Mouse (Mus musculus) embryo, embryonic 11 days (tissue): ENCODE data around the gene Ajap1.
A peak's percentile ranks its signal among the peaks of the same experiment; 100 is the strongest.

Experiments used
- DNase-seq: peaks from one replicate; pipeline ENCODE4 v3.0.0-alpha.2; 2015

The Ajap1 gene

DNA sequence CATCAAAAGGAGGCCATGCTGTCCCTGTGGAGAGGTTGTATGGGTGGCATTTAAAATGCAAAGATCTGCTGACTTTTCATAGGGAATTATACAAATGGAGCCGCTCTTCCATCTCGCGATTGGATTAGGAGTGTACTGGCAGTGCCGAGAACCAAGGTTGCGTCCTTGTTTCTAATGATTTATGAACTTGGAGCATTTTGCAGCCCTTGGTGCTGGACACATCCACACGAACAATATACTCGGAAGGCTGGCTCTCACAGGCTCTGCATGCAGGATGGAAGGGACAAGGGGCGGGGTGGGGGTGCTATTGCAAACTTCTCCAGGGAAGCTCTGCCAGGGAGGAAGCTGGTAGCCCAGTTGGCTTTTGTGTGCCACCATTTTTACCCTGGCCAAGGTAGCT is 31.1 kb downstream of the Ajap1 start:
- no peak for DNase-seq

DNA sequence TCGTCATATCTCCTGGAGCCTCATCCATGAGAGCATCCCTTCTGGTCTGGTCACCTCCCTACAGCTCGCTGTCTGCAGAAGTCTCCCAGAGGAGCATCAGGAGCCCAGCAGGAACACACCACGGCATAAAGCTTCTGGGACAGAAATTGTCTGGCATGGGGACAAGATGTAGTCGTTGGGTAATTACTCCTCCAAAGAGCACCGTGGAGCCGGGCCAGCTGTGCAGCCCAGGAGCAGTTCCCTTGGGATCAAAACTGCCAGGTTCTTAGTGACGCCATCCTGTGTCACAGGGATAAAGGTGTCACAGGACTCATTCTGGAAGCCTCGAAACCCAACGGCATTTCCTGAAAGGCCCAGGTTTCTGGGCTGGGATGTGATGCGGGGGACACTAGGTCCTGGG is 40.1 kb downstream of the Ajap1 start:
- DNase-seq: no peak

GRCm38 (mm10) chr4:153439868-153440267 is 42.7 kb downstream of the Ajap1 start:
- no peak for DNase-seq

- DNase-seq: no peak
These were observed 43.6 kb downstream of the Ajap1 start for GRCm38 (mm10) chr4:153439031-153439430.

DNA sequence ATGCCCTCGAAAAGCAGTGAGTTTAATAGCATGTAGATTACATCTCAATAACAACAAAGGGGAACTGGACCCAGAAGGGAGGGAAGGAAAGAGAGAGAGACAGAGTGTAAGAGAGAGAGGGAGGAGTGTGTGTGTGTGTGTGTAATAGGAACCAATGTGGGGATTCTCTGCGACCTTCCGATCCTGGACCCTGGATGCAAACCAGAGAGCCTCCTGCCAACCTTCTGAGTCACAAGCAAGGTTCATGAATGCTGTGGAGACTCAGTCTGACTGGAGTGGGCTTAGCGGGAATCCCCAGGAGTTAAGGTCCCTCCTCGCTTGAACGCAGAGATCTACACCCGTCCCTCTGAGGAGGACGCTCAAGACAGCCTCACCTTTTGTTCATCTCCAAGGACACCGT is 45.4 kb downstream of the Ajap1 start:
- no peak for DNase-seq

DNA sequence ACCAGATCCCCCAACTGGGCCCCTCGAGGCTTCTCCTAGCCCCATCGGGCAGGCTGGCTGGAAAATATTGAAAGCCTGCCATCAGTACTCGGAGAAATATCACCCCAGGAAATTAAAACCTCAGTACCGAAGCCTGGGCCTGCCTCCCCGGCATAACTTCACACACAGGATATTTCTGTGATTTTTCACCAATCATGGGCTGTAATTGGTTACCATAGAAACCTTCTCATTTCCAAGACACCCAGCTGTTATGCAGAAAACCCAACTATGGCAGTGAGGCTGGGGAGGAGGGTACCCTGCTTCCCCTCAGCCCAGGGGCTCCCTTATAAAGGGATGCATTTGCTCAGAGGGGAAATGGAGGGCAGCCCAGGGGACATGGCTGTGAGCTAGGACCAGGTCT is 46.7 kb downstream of the Ajap1 start:
- no peak for DNase-seq

GRCm38 (mm10) chr4:153429971-153430370 is 52.6 kb downstream of the Ajap1 start:
- DNase-seq: peak; percentile 59

- no peak for DNase-seq
These were observed 56.5 kb downstream of the Ajap1 start for GRCm38 (mm10) chr4:153425961-153426656.

GRCm38 (mm10) chr4:153424324-153424723 is 58.3 kb downstream of the Ajap1 start:
- no peak for DNase-seq

- DNase-seq: peak; percentile 67
These were observed 64.7 kb downstream of the Ajap1 start for GRCm38 (mm10) chr4:153417926-153418325.

- DNase-seq: peak; percentile 77
These were observed 65.3 kb downstream of the Ajap1 start for GRCm38 (mm10) chr4:153417164-153417896.

DNA sequence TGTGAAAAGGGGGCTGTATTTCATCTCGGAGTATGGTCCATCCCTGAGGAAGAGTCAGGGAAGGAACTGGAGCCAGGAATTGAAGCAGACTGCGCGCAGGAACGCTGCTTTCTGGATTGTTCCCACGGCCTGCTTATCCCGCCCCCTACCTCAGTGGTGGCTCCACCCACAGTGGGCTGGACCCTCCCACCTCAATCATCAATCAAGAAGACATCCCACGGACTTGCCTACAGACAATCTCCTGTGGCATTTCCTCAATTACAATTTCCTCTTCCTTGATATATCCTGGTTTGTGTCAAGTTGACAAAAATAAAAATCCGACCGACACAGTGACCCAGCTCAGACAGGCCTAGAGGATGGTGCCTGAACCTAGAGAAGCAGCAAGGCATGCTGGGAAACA is 66.5 kb downstream of the Ajap1 start:
- no peak for DNase-seq

- no peak for DNase-seq
These were observed 84.2 kb downstream of the Ajap1 start for GRCm38 (mm10) chr4:153398421-153398820.

DNA sequence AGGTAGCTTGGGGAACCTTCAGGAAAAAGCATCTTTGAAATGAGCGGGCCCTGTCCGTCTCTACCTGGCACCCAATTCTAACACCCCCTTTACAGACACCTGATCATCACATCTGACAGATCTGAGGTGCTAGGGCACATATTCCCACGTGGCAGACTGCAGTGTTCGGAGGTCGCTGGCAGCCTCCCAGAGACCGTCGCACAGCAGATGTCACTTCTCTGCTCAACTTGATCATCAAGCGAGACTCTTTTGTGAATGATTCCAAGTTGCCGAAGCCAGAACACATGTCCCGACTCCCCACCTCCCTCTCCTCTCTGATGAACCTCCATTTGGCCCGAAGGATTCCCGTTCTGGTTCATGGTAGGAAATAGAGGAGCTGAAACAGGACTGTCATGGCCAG is 95.1 kb downstream of the Ajap1 start:
- no peak for DNase-seq

DNA sequence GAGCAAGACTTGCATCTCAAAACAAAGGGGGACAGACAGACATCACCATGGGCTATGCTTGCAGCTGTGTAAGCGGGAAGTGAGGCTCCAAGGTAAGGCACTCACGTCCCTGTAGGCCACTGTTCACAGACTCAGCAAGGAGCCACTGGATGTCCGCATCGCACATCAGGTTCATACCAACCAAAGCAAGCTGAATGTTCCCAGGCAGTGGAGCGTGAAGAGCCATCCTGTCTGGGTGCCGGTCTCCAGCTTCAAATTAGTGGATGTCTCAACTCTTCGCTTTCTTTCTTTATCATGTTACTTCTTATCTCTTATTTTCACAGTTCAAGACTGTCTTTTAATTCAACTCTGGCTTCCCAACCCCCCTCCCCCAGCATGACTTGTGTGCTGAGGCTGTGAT is 101.2 kb downstream of the Ajap1 start:
- no peak for DNase-seq

- DNase-seq: no peak
These were observed 101.7 kb downstream of the Ajap1 start for GRCm38 (mm10) chr4:153380885-153381284.

DNA sequence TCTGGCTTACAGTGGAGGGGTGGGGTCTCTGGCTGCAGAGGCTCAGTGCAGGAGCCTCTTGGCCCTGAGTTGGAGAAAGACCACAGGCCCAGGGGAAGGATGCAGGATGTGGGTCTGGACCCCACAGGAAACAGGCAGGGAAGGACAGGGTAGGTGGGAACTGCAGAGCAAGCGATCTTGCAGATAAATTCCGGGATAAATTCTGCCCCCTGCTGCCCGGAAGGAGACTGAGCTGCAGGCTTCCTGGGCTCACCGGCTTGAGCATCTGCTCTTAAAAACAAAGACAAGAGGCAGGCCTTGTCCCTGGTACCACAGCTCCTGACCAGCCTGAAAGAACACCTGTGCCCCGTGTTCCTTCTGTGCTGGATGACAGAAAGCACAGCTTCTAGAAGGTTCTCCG is 104.6 kb downstream of the Ajap1 start:
- DNase-seq: peak; percentile 72

DNA sequence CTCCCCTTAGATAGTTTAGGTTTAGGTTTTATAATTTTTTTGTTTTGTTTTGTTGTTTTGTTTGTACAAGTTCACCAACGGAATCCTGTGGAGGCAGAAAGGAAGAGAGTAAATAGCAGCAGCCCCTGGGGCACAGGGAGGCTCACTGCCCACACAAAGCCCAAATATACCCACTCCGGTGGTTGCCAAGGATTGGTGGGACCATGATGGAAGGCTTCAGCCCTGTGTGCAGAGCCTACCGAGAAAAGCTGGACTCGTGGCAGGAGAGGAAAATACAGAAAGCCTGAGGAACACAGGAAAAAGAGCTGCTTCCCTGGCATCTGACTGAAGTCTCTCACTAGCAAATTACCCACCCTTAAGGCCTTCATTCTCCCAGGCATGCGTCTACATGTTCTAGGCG is 108.4 kb downstream of the Ajap1 start:
- DNase-seq: no peak

DNA sequence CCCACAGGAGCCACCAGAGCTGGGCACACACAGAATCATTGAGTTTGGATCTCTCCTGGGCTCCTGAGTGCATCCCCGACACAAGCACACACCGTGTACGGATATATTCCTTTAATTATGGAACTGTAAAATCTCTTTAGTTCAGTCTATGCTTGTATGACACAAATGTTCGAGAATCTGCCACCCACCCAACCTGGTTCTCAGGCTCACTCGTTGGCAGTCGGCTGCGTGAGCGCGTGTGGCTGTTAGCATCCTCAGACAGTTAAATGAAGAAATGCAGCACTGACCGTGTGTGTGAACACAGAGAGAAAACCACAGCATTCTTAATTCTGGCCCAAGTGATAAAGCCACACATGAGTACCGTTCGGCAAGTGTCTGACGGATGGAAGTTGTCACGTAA is 109.5 kb downstream of the Ajap1 start:
- DNase-seq: no peak

DNA sequence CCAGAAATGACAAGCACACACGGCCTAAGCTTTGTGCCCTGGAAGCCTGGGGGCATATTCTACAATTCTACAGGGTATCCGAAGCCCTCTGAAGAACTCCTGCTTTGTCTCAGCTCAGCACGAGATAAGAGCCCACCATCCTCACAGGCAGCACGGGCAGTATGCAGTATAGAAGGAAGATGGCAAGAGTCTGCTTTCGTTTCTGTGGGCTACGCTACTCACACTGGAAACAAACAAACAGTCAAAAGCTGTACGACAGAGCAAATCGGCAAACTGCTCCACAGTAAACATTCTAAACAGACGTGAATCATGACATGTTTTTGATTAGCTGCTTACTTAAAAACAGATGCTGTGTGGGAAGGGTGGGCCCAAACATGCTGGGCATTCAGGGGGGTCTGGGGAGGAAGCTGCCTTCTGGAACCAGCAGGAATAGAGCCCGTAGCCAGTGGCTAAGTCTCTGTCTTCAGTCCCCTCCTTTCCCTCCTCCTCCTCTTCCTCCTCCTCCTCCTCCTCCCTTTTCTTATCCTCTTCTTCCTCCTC is 113.9 kb downstream of the Ajap1 start:
- DNase-seq: no peak

DNA sequence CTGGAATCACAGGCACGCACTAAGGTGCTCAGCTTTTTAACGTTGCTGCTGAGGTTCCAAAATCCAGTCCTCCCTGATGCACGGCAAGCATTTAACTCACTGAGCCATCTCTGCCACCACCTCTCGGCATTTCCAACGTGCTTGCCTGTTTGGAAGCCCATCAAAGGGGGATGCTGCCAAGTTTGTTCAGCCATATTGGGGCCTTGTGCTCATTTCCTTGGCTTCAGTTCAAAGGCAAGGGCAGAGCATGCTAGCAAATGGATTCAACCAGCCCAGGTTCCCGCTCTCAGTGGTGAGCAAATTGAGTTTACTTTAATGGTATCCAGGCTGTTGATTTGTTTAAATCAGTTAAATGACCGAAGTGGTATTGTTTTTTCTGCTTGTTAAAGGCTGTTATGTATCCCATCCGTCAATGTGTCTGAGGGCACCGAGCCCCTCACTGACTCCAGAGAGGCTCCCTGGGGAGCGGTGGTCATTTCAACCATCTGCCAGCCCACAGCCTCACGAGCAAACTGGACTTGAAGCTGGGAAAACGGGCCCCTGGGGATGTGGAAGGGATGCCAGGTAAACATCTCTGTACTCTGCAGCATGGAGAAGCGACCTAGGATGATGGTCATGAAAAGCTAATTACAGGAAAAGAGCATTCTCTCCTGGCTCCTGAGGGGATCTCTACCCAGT is 121.6 kb downstream of the Ajap1 start:
- peak; percentile 28 for DNase-seq

DNA sequence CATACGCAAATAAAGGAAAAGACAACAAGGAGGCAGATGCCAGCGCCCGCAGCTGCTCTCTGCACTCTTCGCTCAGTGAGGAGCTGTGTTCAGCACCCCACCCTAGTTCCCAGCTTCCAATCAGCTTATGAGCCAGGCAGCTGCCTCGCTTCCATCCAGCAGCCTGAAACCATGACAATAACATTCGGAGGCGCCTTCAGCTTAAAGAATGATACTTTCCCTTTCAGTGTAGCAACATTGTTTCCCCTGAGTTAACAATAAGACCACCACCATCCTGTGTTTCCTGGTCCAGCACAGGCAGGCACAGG is 124.4 kb downstream of the Ajap1 start:
- no peak for DNase-seq

DNA sequence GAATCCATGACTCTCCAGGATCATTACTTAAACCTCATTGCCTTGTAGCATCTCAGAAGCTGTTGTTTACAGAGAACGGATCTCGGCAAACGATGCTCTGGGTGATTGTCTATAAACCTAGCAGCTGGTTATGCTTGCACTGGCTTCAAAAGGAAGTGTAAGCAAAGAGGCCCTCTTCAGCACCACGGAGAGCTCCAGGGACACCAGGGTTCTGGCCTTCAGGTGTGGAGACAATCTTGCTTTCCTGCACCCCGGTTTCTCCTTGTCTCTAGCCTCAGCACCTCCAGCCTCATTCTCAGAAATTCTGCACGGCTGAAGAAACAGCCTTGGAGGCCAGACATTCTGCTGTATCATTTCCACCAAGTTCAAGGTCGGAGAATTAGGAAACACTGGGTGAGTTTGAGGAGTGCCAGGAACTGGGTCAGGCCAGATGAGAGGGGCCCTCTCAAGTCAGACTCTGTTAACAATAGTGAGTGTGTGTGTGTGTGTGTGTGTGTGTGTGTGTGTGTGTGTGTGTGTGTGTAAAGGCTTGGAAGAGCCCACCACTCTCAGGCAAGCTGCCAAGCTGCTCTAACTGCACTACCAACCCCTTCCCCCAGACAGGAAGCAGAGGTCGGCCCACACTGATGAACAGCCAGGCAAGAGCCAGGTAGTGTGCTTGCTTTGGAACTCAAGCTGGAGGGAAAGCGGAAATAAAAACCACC is 124.9 kb downstream of the Ajap1 start:
- peak; percentile 82 for DNase-seq
